Comparison of ENCODE assay signal across 18 mouse cellular contexts in genomic region chr10:117584566-117585515, GRCm38 (mm10).
"Had no signal": no experiment of that assay in that cellular context is flagged by ENCODE, and none has a peak within 500 bp of the region (broad histone marks: within the 10 kb centered on the region; RNA-seq: fewer than 3 reads in every experiment).

No protein-coding gene starts in this region.

- H3K4me2 ChIP-seq: lung, embryonic 14.5 days; midbrain, embryonic 12.5 days; neural tube, embryonic 13.5 days; neural tube, embryonic 15.5 days had no signal

- H3K9ac ChIP-seq: lung, embryonic 14.5 days; midbrain, embryonic 12.5 days; neural tube, embryonic 13.5 days; neural tube, embryonic 15.5 days had no signal

- H3K27ac ChIP-seq: midbrain, embryonic 10.5 days; midbrain, embryonic 12.5 days; neural tube, embryonic 13.5 days; neural tube, embryonic 15.5 days had no signal

- H3K36me3 ChIP-seq: midbrain, embryonic 10.5 days; midbrain, embryonic 12.5 days; neural tube, embryonic 13.5 days; neural tube, embryonic 15.5 days had no signal

- H3K9me3 ChIP-seq: midbrain, embryonic 10.5 days; midbrain, embryonic 12.5 days; neural tube, embryonic 13.5 days; neural tube, embryonic 15.5 days had no signal

- H3K27me3 ChIP-seq: midbrain, embryonic 12.5 days; neural tube, embryonic 13.5 days; neural tube, embryonic 15.5 days had no signal

- ATAC-seq: midbrain, embryonic 16.5 days had no signal

- DNase-seq: lung, adult 18-20 months; lung, embryonic 14.5 days; lung, postnatal 10 days; lung, postnatal 4 days; midbrain, embryonic 14.5 days; retina, postnatal 1 day; right cerebral cortex, postnatal 14 days; right cerebral cortex, postnatal 4 days; spleen, adult 18-20 months; thymus, adult 2 months; thymus, postnatal 25 days; thymus, postnatal 4 days had no signal

- H3K4me3 ChIP-seq: midbrain, embryonic 10.5 days; midbrain, embryonic 12.5 days; myocyte; neural tube, embryonic 13.5 days; neural tube, embryonic 15.5 days had no signal

- H3K4me1 ChIP-seq: midbrain, embryonic 12.5 days had no signal
